Mouse (Mus musculus) retina, postnatal 1 day (tissue): ENCODE measurements at regions not wholly inside any gene's neighbourhood (a gene's known extent, or its start where the extent isn't known, plus 50 kb on each side); places are given as distances from the start of the nearest gene placed in this dataset.

Source experiments
- DNase-seq: peaks from one replicate; pipeline ENCODE4 v3.0.0-alpha.2; 2012

- no peak for DNase-seq
These were observed 207.1 kb upstream of the Plpp4 start for GRCm38 (mm10) chr7:129049726-129050125.

- no peak for DNase-seq
These were observed 206.2 kb upstream of the Plpp4 start for GRCm38 (mm10) chr7:129050675-129051074.

- DNase-seq, result no peak
These were observed 189.9 kb upstream of the Plpp4 start for GRCm38 (mm10) chr7:129066891-129067290.

- DNase-seq, result no peak
These were observed 188.7 kb upstream of the Plpp4 start for GRCm38 (mm10) chr7:129068137-129068536.

- peak; percentile 9 for DNase-seq
These were observed 177.0 kb upstream of the Plpp4 start for GRCm38 (mm10) chr7:129079786-129080185.

- DNase-seq, result peak; percentile 10
These were observed 165.4 kb upstream of the Plpp4 start for GRCm38 (mm10) chr7:129091441-129091840.

- no peak for DNase-seq
These were observed 160.3 kb upstream of the Plpp4 start for GRCm38 (mm10) chr7:129096374-129097069.

- DNase-seq, result peak; percentile 11
These were observed 154.4 kb upstream of the Plpp4 start for GRCm38 (mm10) chr7:129102437-129102836.

GRCm38 (mm10) chr7:129134176-129134575 is 122.7 kb upstream of the Plpp4 start:
- DNase-seq, result peak; percentile 3

GRCm38 (mm10) chr7:129134661-129135215 is 122.1 kb upstream of the Plpp4 start:
- DNase-seq, result no peak

GRCm38 (mm10) chr7:129137303-129137990 is 119.4 kb upstream of the Plpp4 start:
- no peak for DNase-seq

- DNase-seq, result no peak
These were observed 114.8 kb upstream of the Plpp4 start for GRCm38 (mm10) chr7:129141942-129142598.

GRCm38 (mm10) chr7:129142599-129142949 is 114.3 kb upstream of the Plpp4 start:
- no peak for DNase-seq

GRCm38 (mm10) chr7:129155577-129155976 is 101.3 kb upstream of the Plpp4 start:
- no peak for DNase-seq

GRCm38 (mm10) chr7:129169971-129170370 is 86.9 kb upstream of the Plpp4 start:
- DNase-seq, result no peak

- DNase-seq, result no peak
These were observed 65.9 kb upstream of the Plpp4 start for GRCm38 (mm10) chr7:129190933-129191332.

GRCm38 (mm10) chr7:129207029-129207428 is 49.8 kb upstream of the Plpp4 start:
- DNase-seq, result no peak
